Mouse (Mus musculus) embryonic facial prominence, embryonic 11.5 days (tissue): ENCODE data around the gene Ogg1. TPM values are rescaled to one million over a fixed set of nuclear protein-coding genes. Genes with fewer than 3 reads are reported as not detected.

Experiments used
- ATAC-seq: fragments of 200-750 bp; cut with Nextera tagmentation; replicated peaks from 2 replicates; pipeline ENCODE4 v1.8.0; 2017; ENCODE audit warnings: low read depth; ENCODE audit not compliant: insufficient number of reproducible peaks, low FRiP score, low TSS enrichment
- DNase-seq: peaks from one replicate; pipeline ENCODE4 v3.0.0-alpha.2; 2015; ENCODE audit warnings: low spot score
- H3K27ac ChIP-seq: fragments of 300-500 bp; sonication (generic); replicated peaks from 2 replicates; pipeline ENCODE4 v1.5.1; 2014; ENCODE audit warnings: mild to moderate bottlenecking, low read depth, low read length, control low read depth
- H3K27me3 ChIP-seq: fragments of 300-500 bp; sonication (generic); 2 replicates; pipeline ENCODE4 v1.6.1; 2014; ENCODE audit warnings: mild to moderate bottlenecking, low read length, moderate library complexity, mixed read lengths; ENCODE audit not compliant: control insufficient read depth, insufficient read depth
- H3K36me3 ChIP-seq: fragments of 300-500 bp; sonication (generic); replicated peaks from 2 replicates; pipeline ENCODE4 v1.6.1; 2014; ENCODE audit warnings: low read depth, mild to moderate bottlenecking, low read length, moderate library complexity, mixed read lengths; ENCODE audit not compliant: control insufficient read depth, insufficient read depth
- H3K4me1 ChIP-seq: fragments of 300-500 bp; sonication (generic); 2 replicates; pipeline ENCODE4 v1.6.1; 2014; ENCODE audit warnings: low read length, mixed read lengths; ENCODE audit not compliant: control insufficient read depth, insufficient read depth
- H3K4me2 ChIP-seq: fragments of 300-500 bp; sonication (generic); 2 replicates; pipeline ENCODE4 v1.6.1; 2014; ENCODE audit warnings: low read depth, mild to moderate bottlenecking, control low read depth, low read length, moderate library complexity
- H3K4me3 ChIP-seq: fragments of 300-500 bp; sonication (generic); 2 replicates; pipeline ENCODE4 v1.5.1; 2014; ENCODE audit warnings: low read depth, low read length, control low read depth
- H3K9ac ChIP-seq: fragments of 300-500 bp; sonication (generic); replicated peaks from 2 replicates; pipeline ENCODE4 v1.6.1; 2014; ENCODE audit warnings: mild to moderate bottlenecking, control low read depth, low read length
- H3K9me3 ChIP-seq: fragments of 300-500 bp; sonication (generic); replicated peaks from 2 replicates; pipeline ENCODE4 v1.6.1; 2016; ENCODE audit warnings: mild to moderate bottlenecking, low read length, inconsistent platforms, mixed read lengths; ENCODE audit not compliant: control insufficient read depth
- WGBS: fragments of 180-500 bp; shearing (Covaris S2); extraction: QIAGEN DNeasy Blood & Tissue Kit; methylation state at CpG from one replicate; pipeline ENCODE4 v1.1.7; 2014; 5-methylcytosine and 5-hydroxymethylcytosine counted together
- polyA plus RNA-seq: library from polyadenylated mRNA; unstranded; fragments of >200 nt; fragmentation: Nextera tagmentation; extraction: Ambion mirVana; gene quantifications from 2 replicates; pipeline ENCODE4 v1.2.1, GENCODE M21; 2014

Gene Ogg1
- polyA plus RNA-seq, 1 experiment from 2014 or later = 13.0 TPM

DNA sequence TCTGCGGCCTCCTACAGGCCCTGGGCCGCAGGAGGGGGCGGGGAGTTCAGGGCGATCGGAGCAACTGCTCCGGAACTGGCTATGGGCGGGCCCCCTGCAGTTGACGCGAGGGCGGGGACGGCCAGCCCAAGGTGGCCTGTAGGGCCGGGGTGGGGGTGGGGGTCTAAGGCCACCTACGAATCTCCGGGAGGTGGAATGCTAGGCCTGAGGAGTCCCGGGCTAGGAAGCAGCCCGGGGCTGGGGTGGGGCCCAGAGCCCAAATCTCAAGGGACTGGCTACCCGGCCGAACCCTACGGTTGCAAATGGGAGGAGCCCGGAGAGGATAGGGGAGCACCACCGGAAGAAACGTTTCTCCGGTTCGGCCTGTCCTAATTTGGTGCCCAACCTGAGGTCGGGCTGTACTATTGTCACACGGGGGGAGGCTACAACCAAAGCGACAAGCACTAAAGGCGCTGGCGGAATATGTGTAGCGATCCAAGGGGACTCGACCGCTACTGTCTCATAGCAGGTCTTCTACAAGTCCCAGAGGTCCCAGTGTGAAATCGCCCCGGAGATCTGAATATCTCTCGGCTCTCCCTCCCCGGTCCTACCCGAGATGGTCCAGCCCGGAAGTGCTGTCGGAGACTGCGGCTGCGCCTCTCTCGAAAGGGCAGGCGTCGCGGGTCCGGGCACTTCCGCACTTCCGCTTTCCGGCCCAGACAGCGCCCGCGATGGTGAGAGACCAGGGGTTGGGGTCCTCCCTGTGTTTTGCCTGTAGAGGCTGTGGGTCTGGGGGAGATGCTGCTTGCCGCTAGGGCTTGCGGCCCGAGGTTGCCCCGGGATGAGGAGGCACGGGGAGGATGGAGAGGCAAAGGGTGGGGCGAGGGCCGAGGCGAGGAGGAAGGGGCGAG is 51.0 kb downstream of the Ogg1 start, which contains the start of the genes Tada3 and Arpc4:
Gene Tada3, minus strand, starts transcription at position 388 of the 890 bp plus-strand sequence.
Gene Arpc4, plus strand, starts transcription at position 620 of the 890 bp plus-strand sequence.
- Histone ChIP-seq H3K4me2 (peak within 1 kb of the TSS; percentile 54), H3K27ac (peak within 1 kb of the TSS; percentile 82), H3K4me3 (peak within 1 kb of the TSS; percentile 88), H3K9me3 (no peaks in the 10 kb centered on the region), H3K9ac (peak within 1 kb of the TSS; percentile 87), H3K36me3 (peaks cover 5% of the 10 kb centered on the region), H3K4me1 (no peaks in the 10 kb centered on the region), H3K27me3 (no peaks in the 10 kb centered on the region)
- ATAC-seq (peak; percentile 96), DNase-seq (peak; percentile 95)
- WGBS = under 1% methylated on average over 61 of the region's 61 CpGs

DNA sequence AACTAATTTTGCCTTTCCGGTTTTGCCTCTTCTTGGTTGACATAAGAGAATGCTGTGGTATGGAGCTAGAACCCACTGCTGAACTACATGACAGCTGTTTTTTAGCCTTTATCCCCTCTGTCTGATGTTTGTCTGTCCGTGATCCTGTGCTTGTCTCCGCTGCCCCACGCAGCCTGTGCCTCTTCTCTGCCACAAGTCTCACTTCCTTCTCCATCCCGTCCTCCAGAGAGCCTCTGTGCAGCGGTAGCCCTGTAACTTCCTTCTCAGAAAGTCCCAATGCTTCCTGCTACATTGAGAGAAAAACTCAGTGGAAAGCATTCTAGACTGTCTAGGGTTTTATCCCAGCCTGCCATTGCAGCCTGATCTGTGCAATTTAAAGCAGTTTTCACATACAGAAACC is 52.5 kb downstream of the Ogg1 start:
- no peak for DNase-seq
- H3K36me3 ChIP-seq = peaks cover 11% of the 10 kb centered on the region
- H3K9ac ChIP-seq = no peak overlapping the region

DNA sequence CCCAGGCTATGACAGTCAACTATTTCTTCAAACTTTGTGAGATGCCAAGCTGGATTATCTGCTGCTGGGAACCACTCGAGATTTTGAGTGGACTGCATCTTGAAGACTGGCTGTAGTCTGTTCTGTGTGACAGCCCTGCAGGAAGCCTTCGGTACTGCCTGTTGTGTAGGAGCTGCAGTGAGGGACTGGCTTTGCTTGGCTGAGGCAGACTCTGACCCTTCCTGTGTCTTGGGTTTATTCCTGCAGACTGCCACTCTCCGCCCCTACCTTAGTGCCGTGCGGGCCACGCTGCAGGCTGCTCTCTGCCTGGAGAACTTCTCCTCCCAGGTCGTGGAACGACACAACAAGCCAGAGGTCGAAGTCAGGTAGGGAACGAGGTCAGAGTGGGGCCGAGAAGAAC is 53.7 kb downstream of the Ogg1 start:
- H3K9me3 ChIP-seq = no peaks in the 10 kb centered on the region
- H3K27me3 ChIP-seq = no peaks in the 10 kb centered on the region
- H3K27ac ChIP-seq = no peak overlapping the region
- no peaks in the 10 kb centered on the region for H3K4me1 ChIP-seq
- no peak overlapping the region for H3K4me3 ChIP-seq
- WGBS = 96% methylated on average over 11 of the region's 11 CpGs
- peaks cover 16% of the 10 kb centered on the region for H3K36me3 ChIP-seq
- no peak for DNase-seq
- H3K4me2 ChIP-seq = no peak overlapping the region
- no peak overlapping the region for H3K9ac ChIP-seq
- ATAC-seq = no peak

More for the DNA sequence above, 52.5 kb downstream of the Ogg1 start:
- Histone ChIP-seq H3K27ac (no peak overlapping the region), H3K9me3 (no peaks in the 10 kb centered on the region), H3K4me2 (peak overlapping the region; percentile 54; the same call in 1 of the 2 replicates), H3K4me3 (peak overlapping the region; percentile 88), H3K4me1 (no peaks in the 10 kb centered on the region), H3K27me3 (no peaks in the 10 kb centered on the region)
- WGBS = 87% methylated on average over 6 of the region's 6 CpGs
- no peak for ATAC-seq

DNA sequence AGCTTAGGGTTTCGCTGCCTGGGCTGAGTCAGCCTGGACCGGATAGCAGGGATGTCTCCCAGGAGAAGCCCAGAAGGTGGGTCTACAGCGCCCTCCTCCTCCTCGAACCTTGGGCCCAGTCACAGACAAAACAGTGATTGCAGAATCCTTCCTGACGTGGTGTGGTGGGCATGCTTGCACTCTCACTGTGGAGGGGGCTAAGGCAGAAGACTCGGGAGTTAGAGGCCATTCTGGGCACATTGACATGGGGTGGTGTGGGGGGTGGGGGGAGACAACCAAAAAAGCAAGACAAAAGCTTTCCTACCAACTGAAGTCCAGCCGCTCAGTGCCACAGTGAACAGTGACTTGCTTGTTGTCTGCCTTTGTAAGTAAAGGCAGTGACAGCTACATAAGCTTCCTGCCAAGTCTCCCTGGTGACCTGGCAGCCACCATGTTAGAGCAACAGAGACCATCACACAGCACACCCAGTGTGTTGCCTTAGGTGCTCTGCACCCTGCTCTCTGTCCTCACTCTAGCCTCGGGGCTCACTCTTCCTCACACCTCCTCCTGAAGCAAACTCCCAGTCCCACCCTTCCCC is 57.7 kb downstream of the Ogg1 start:
- H3K9me3 ChIP-seq = no peaks in the 10 kb centered on the region
- no peaks in the 10 kb centered on the region for H3K4me1 ChIP-seq
- H3K27ac ChIP-seq = no peak overlapping the region
- no peak overlapping the region for H3K4me2 ChIP-seq
- H3K9ac ChIP-seq = no peak overlapping the region
- ATAC-seq (no peak), DNase-seq (no peak)
- WGBS = 88% methylated on average over 8 of the region's 8 CpGs
- H3K36me3 ChIP-seq = peaks cover 20% of the 10 kb centered on the region
- no peaks in the 10 kb centered on the region for H3K27me3 ChIP-seq
- no peak overlapping the region for H3K4me3 ChIP-seq

Other genes starting within 250 kb of the Ogg1 start
- 76.3 and 83.8 TPM in 2 replicates for gene Setd5, start 249.6 kb upstream of the Ogg1 start, polyA plus RNA-seq
- 1.2 and 1.5 TPM in 2 replicates for gene Lhfpl4, start 131.6 kb upstream of the Ogg1 start, polyA plus RNA-seq
- 42.5 and 44.8 TPM in 2 replicates for gene Mtmr14, start 89.1 kb upstream of the Ogg1 start, polyA plus RNA-seq
- 0.10 and 0.14 TPM in 2 replicates for gene Cpne9, start 44.7 kb upstream of the Ogg1 start, polyA plus RNA-seq
- 17.6 and 21.3 TPM in 2 replicates for gene Brpf1, start 19.8 kb upstream of the Ogg1 start, polyA plus RNA-seq
- gene Camk1, start 17.0 kb downstream of the Ogg1 start, polyA plus RNA-seq = 73.5 and 77.1 TPM in 2 replicates
- 44.3 and 51.0 TPM in 2 replicates for gene Tada3, start 50.9 kb downstream of the Ogg1 start, polyA plus RNA-seq
- 201 and 203 TPM in 2 replicates for gene Arpc4, start 51.1 kb downstream of the Ogg1 start, polyA plus RNA-seq
- gene Ttll3, start 62.3 kb downstream of the Ogg1 start, polyA plus RNA-seq = 2.2 and 2.7 TPM in 2 replicates
- gene Rpusd3, start 92.4 kb downstream of the Ogg1 start, polyA plus RNA-seq = 25.7 and 27.2 TPM in 2 replicates
- gene Cidec, start 108.8 kb downstream of the Ogg1 start, polyA plus RNA-seq = not detected in 2 replicates
- gene Jagn1, start 115.6 kb downstream of the Ogg1 start, polyA plus RNA-seq = 72.6 and 77.6 TPM in 2 replicates
- 1.2 and 2.3 TPM in 2 replicates for gene Il17re, start 131.5 kb downstream of the Ogg1 start, polyA plus RNA-seq
- gene Il17rc, start 144.5 kb downstream of the Ogg1 start, polyA plus RNA-seq = 1.3 and 3.5 TPM in 2 replicates
- 13.1 and 16.2 TPM in 2 replicates for gene Creld1, start 156.3 kb downstream of the Ogg1 start, polyA plus RNA-seq
- gene Prrt3, start 175.0 kb downstream of the Ogg1 start, polyA plus RNA-seq = 0.90 and 1.3 TPM in 2 replicates
- 83.2 and 85.8 TPM in 2 replicates for gene Emc3, start 204.7 kb downstream of the Ogg1 start, polyA plus RNA-seq
- gene Fancd2, start 204.7 kb downstream of the Ogg1 start, polyA plus RNA-seq = 14.6 and 17.7 TPM in 2 replicates